Mouse (Mus musculus) embryonic facial prominence, embryonic 10.5 days (tissue): ENCODE results near the gene Lrrc46. TPM values are rescaled to one million over a fixed set of nuclear protein-coding genes. Genes with fewer than 3 reads are reported as not detected.

Experiments used
- DNase-seq: peaks from one replicate; pipeline ENCODE4 v3.0.0-alpha.2; 2017; ENCODE audit warnings: low spot score
- H3K27ac ChIP-seq: fragments of 300-500 bp; sonication (generic); replicated peaks from 2 replicates; pipeline ENCODE4 v1.5.1; 2016; ENCODE audit warnings: mild to moderate bottlenecking
- H3K27me3 ChIP-seq: fragments of 300-500 bp; sonication (generic); replicated peaks from 2 replicates; pipeline ENCODE4 v1.6.1; 2016; ENCODE audit warnings: low read depth, mild to moderate bottlenecking; ENCODE audit not compliant: poor library complexity, severe bottlenecking
- H3K36me3 ChIP-seq: fragments of 300-500 bp; sonication (generic); replicated peaks from 2 replicates; pipeline ENCODE4 v1.6.1; 2016; ENCODE audit warnings: mild to moderate bottlenecking, moderate library complexity
- H3K4me1 ChIP-seq: fragments of 300-500 bp; sonication (generic); 2 replicates; pipeline ENCODE4 v1.6.1; 2016
- H3K4me3 ChIP-seq: fragments of 300-500 bp; sonication (generic); 2 replicates; pipeline ENCODE4 v1.5.1; 2016; ENCODE audit warnings: mild to moderate bottlenecking, moderate library complexity
- H3K9me3 ChIP-seq: fragments of 300-500 bp; sonication (generic); 2 replicates; pipeline ENCODE4 v1.6.1; 2016; ENCODE audit warnings: mild to moderate bottlenecking
- WGBS: fragments of 180-500 bp; shearing (Covaris S2); methylation state at CpG from one replicate; pipeline ENCODE4 v1.1.7; 2016; 5-methylcytosine and 5-hydroxymethylcytosine counted together
- polyA plus RNA-seq: library from polyadenylated mRNA; unstranded; fragments of >200 nt; fragmentation: Nextera tagmentation; extraction: Ambion mirVana; gene quantifications from 2 replicates; pipeline ENCODE4 v1.2.1, GENCODE M21; 2016

Lrrc46 gene
- polyA plus RNA-seq, 1 experiment from 2014 or later = 1.2 TPM

DNA sequence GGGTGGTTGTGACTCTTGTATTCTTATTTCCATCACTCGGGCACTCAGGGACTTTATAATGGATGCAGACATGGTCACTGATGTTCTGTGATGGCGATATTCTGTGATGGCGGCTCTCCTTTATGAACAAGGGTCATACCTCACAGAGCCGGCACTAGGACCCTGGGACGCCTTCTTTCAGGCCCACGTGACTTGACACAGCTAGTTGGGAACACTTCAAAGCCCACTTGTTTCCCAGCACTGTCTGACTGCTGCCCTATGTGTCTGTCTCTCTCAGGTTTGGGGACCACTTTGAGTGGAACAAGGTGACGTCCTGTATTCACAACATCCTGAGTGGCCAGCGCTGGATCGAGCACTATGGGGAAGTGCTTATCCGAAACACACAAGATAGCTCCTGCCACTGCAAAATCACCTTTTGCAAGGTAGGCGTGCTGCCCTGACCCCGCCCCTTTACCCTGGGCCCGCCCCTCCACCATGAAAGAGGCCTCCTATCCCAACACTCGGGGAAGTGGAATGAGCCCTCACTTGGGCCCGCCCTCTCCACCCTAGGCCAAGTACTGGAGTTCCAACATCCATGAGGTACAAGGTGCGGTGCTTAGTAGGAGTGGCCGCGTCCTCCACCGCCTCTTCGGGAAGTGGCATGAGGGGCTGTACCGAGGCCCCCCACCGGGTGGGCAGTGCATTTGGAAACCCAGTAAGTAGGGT, 25.6 kb upstream of the Lrrc46 start:
- H3K9me3 ChIP-seq = no peaks in the 10 kb centered on the region
- peaks cover 15% of the 10 kb centered on the region for H3K4me1 ChIP-seq
- H3K27ac ChIP-seq = no peak overlapping the region
- H3K27me3 ChIP-seq = no peaks in the 10 kb centered on the region
- H3K36me3 ChIP-seq = peaks cover 44% of the 10 kb centered on the region
- peak; percentile 43 for DNase-seq
- WGBS = 45% methylated on average over 22 of the region's 22 CpGs
- 0 out of 2 replicates have a peak overlapping the region, but pooled peaks have one; percentile 25 for H3K4me3 ChIP-seq

DNA sequence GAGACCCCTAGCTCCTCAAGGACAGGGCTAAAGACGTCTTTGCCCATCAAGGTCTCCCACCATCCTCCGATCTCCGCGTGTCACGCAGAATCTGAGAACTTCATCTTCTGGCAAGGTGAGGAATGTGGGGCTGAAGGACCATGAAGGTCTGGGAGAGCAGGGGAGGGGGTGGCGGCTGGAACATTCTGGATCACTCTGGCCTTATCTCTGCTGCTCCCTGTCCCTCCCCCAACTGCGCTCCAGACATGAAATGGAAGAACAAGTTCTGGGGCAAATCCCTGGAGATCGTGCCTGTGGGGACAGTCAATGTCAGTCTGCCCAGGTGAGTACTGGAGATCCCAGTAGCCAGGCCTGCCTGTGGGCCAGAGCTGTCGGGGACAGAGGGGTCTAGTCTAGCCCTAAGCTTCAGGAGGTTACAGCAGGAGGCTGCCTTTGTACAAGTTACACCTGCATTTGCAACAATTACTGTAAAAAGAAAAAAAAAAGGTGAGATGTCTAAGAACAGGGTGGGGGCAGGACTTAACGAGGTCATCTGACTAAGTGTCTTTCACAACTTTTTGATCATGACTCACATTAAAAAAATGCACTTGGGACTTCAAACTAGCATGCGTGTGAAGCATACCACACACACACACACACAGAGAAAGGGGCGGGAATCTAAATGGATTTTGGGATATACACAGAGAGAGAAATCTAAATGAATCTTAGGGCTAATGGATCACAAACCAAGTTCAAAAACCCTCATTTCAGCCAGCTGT, 24.5 kb upstream of the Lrrc46 start:
- 88% methylated on average over 12 of the region's 12 CpGs for WGBS
- Histone ChIP-seq H3K27me3 (no peaks in the 10 kb centered on the region), H3K4me1 (peaks cover 15% of the 10 kb centered on the region), H3K27ac (no peak overlapping the region), H3K9me3 (no peaks in the 10 kb centered on the region), H3K36me3 (peaks cover 54% of the 10 kb centered on the region), H3K4me3 (no peak overlapping the region)
- no peak for DNase-seq

DNA sequence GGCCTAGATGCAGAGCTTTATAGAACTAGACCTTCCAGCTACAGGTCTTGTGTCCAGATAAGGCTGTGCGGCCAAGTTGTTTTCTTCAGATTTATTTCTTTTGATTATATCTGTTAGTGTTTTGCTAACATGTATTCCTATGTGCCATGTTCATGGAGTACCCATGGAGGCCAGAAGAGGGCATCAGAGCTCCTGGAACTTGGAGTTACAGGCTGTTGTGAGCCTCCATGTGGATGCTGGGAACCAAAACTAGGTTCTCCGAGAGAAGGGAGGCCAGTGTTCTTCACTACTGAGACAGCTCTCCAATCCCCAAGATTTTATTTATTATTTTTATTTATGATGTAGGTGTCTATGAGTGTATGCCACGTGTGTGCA, 22.7 kb upstream of the Lrrc46 start:
- H3K27ac ChIP-seq = peak overlapping the region; percentile 69
- H3K9me3 ChIP-seq = no peaks in the 10 kb centered on the region
- H3K27me3 ChIP-seq = no peaks in the 10 kb centered on the region
- WGBS = 91% methylated on average over 3 of the region's 3 CpGs
- no peak for DNase-seq
- peaks cover 72% of the 10 kb centered on the region for H3K36me3 ChIP-seq
- no peak overlapping the region for H3K4me3 ChIP-seq
- H3K4me1 ChIP-seq = peaks cover 15% of the 10 kb centered on the region

DNA sequence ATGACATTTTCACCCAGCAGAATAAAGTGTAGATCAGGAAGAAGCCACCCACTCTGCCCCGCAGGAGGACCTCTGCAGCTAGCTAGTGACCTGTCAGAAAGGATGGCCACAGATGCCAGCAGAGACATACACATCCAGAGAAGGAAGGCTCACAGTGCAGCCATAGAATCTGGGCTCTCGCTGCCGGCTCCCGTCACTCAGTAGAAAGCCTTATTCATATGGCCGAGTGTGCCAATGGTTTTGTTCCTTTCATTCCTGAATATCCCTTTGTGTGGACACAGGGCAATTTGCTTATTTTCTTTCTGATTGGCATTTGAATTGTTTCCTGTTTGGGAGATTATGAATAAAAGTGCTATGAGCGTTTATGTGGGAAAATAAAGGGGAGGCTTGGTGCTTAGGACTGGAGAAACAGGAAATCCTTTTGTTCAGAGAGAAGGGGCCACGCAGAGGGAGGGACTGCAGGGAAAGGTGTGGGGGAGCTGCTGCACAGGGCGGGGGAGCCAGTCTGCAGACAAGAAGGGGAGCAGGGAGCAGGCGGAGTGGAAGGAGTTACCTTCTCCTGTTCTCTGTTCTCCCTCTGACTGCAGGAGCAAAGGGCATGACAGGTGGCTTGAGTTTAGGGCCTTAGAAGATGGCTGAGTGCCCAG, 22.2 kb upstream of the Lrrc46 start:
- DNase-seq = no peak
- Histone ChIP-seq H3K27me3 (no peaks in the 10 kb centered on the region), H3K9me3 (no peaks in the 10 kb centered on the region), H3K36me3 (peaks cover 77% of the 10 kb centered on the region), H3K4me3 (no peak overlapping the region), H3K4me1 (peaks cover 17% of the 10 kb centered on the region), H3K27ac (peak overlapping the region; percentile 69)
- 45% methylated on average over 9 of the region's 9 CpGs for WGBS

DNA sequence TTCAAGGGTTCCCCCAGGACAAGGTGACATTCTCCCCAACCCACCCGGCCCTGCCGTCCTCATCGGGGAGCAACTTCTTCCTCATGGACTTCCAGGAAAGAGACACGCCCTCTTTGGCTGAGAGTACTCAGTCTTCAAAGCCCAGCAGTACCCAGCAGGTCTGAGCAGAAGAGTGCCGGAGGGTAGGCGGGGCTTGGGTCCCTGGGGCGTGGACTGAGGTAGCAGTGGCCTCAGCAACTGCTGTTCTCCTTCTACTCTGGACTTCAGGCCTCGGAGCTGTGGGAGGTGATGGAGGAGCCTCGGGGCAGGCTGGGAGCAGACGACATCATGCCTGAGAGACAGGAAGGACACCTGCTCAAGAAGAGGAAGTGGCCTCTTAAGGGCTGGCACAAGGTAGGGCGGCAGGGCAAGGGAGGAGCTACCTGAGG, 11.0 kb upstream of the Lrrc46 start:
- H3K36me3 ChIP-seq = peaks cover 64% of the 10 kb centered on the region

DNA sequence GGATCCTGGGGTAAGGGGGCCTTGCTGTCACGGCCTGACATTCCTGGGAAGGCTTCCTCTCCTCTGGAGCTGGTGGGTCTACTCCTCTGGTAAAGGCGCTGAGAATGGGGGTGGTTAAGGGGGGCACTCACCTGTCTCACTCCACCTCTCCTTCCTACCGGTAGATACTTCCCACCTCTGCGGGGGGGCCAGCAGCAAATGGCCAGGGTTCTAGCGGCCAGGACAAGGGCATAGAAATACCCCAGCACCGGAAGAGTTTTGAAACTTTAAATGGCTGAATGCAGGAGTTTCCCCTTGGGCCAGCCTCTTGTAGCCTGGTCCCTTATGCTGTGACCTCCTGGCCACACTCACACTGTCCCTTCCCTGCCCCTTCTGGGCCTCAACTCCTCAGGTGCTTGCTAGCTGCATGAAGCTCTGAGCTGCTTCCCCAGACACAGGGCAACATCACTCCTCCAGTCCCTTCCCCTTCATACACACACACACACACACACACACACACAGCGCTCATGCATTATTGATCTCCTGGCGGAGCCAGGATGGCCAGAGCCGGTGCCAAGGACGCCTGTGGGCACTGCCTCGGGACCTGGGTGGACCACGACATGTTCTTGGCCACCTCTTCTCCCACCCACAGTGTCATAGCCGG, 9.9 kb upstream of the Lrrc46 start:
- 31% methylated on average over 13 of the region's 13 CpGs for WGBS
- peak overlapping the region; percentile 71 for H3K27ac ChIP-seq
- H3K4me1 ChIP-seq = peaks cover 26% of the 10 kb centered on the region
- H3K27me3 ChIP-seq = no peaks in the 10 kb centered on the region
- H3K36me3 ChIP-seq = peaks cover 63% of the 10 kb centered on the region
- DNase-seq = no peak
- peak overlapping the region; percentile 80 for H3K4me3 ChIP-seq
- H3K9me3 ChIP-seq = no peaks in the 10 kb centered on the region

More for the DNA sequence above, 11.0 kb upstream of the Lrrc46 start:
- no peak overlapping the region for H3K27ac ChIP-seq
- H3K4me3 ChIP-seq = peak overlapping the region; percentile 80; the same call in 1 of the 2 replicates
- WGBS = 25% methylated on average over 11 of the region's 11 CpGs
- H3K9me3 ChIP-seq = no peaks in the 10 kb centered on the region
- DNase-seq = no peak
- peaks cover 26% of the 10 kb centered on the region for H3K4me1 ChIP-seq
- no peaks in the 10 kb centered on the region for H3K27me3 ChIP-seq

DNA sequence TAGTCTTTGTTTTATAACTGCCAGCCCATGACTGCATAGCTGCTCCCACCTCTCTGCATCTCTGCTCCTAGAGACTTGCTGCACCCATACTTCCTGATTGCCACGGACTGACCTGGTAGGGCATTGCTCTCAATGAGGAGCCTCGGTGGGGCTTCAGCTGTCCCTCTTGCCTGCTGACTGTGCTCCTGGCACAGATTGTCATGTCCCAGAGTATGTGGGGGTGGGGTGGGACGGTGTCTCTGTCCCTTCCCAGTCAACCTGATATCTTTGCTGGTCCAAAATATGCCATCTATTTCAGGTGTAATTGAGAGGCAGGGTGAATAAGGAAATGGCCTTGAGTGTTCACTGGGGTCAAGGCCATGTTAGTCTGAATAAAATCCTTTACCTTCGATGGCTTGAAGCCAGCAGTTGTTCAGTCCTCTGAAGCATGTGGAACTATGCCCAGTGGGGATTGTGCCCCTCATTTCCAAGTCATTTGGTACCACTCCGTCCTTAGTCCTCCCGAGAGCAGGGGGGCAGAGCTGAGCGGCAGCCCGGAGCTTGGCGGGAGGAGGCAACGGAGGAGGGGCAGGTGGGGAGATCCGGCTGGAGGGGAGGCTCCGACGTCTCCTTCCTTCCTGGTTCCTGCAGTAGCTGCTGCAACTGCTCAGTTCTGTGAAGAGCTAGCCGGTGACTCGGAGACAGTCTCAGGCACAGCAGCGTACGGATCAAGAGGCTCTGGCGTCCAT, 9.2 kb upstream of the Lrrc46 start, which contains the start of gene Osbpl7:
TSS of gene Osbpl7 (plus strand) at position 413 of the 728 bp plus-strand sequence.
- peaks cover 63% of the 10 kb centered on the region for H3K36me3 ChIP-seq
- peak within 1 kb of the TSS; percentile 71 for H3K27ac ChIP-seq
- 7% methylated on average over 18 of the region's 18 CpGs for WGBS

DNA sequence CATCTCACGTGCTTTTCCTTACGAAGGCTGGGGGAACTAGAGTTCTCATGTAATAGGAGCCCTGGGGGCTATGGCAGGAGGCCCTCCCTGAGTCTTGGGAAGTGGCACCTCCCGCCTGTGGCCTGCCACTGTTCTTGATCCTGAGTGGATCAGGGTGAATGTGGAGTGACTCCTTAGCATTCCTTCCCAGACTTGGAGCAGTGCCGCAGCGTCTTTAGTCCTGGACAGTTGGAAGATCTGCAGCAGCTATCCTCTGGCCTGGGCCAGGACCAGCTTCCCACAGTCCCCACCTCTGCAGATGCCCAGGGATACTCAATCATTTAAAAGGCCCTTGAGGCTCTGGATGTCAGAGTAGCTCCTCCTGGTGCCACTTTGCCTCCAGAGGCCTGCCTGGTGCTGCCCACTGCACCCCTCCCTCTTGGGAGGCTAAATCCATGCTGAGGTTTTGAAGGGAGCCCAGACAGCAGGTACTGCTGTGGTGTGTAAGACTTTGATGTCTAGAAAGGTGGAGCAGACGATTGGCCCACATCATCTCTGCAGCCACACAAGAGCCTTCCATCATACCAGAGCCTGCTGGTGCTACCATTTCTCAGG, 8.4 kb upstream of the Lrrc46 start:
- peaks cover 63% of the 10 kb centered on the region for H3K36me3 ChIP-seq
- 77% methylated on average over 6 of the region's 6 CpGs for WGBS
- H3K27me3 ChIP-seq = no peaks in the 10 kb centered on the region
- H3K4me3 ChIP-seq = no peak overlapping the region
- no peak for DNase-seq
- peaks cover 26% of the 10 kb centered on the region for H3K4me1 ChIP-seq
- no peaks in the 10 kb centered on the region for H3K9me3 ChIP-seq
- H3K27ac ChIP-seq = no peak overlapping the region

More for the DNA sequence above, 9.2 kb upstream of the Lrrc46 start, which contains the start of gene Osbpl7:
- peak within 1 kb of the TSS; percentile 80 for H3K4me3 ChIP-seq
- peak; percentile 80 for DNase-seq
- peaks cover 26% of the 10 kb centered on the region for H3K4me1 ChIP-seq
- no peaks in the 10 kb centered on the region for H3K9me3 ChIP-seq
- H3K27me3 ChIP-seq = no peaks in the 10 kb centered on the region

DNA sequence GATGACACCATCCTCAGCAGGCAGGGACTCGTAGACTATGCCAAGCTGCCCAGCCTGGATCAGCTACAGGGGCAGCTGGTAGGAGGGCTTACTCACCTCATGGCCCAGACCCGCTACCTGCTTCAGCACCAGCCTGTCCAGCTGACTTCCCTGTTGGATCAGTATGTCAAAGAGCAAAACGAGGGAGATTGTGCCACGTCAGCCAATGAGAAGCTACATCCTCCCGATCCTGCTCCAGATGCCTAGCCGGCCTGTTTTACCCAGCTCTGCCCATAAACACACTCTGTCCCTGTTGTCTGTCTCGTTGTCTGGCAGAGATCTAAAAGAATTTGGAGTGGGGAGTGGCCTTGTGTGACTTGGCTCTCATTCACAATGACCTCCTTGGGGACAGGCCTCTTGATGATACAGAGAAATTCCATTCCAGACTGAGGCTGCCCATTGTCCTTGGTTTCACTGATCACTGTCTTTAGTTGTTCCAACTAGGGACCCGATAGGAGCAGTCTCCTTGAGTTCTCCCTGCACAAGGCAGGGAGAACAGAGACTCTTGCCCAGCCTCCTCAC, 7.0 kb upstream of the Lrrc46 start:
- 85% methylated on average over 8 of the region's 8 CpGs for WGBS

DNA sequence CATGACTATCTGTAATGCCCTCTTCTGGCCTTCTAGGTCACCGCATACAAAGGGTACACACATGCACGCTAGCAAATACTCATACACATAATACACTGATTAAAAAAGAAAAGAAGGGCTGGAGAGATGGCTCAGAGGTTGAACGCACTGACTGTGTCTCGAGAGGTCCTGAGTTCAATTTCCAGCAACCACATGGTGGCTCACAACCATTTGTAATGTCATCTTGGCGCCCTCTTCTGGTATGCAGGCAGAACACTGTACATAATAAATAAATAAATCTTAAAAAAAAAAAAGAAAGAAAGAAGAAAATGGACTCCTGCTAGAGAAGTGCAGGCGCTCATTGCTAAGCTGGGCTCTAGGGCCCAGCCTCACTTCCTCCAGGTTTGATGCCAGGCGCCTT, 4.7 kb upstream of the Lrrc46 start:
- no peak for DNase-seq
- WGBS = 80% methylated on average over 7 of the region's 7 CpGs
- no peaks in the 10 kb centered on the region for H3K9me3 ChIP-seq
- H3K4me1 ChIP-seq = peaks cover 22% of the 10 kb centered on the region
- H3K27ac ChIP-seq = no peak overlapping the region
- peaks cover 59% of the 10 kb centered on the region for H3K36me3 ChIP-seq
- H3K4me3 ChIP-seq = no peak overlapping the region
- H3K27me3 ChIP-seq = no peaks in the 10 kb centered on the region

More for the DNA sequence above, 7.0 kb upstream of the Lrrc46 start:
- Histone ChIP-seq H3K9me3 (no peaks in the 10 kb centered on the region), H3K27ac (no peak overlapping the region), H3K4me1 (peaks cover 26% of the 10 kb centered on the region), H3K4me3 (no peak overlapping the region), H3K36me3 (peaks cover 65% of the 10 kb centered on the region), H3K27me3 (no peaks in the 10 kb centered on the region)
- no peak for DNase-seq

DNA sequence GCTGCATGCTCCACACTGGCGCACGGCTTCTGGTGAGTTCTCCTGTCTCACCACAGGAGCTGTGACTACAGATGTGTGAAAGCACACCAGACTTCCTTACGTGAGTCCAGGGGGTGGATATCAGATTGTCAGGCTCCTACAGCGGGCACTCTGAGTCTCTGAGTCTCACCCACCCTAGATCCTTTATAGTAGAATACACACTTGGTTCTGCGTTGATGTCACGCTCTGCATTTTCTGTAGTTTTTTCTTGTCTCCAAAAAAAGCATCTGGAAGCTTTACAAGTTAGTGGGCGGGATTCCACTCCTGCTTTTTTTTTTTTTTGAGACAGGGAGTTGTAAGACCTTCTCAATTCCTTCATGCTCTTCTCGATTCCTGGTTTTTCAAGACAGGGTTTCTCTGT, 3.7 kb upstream of the Lrrc46 start:
- Histone ChIP-seq H3K4me1 (peaks cover 16% of the 10 kb centered on the region), H3K4me3 (no peak overlapping the region), H3K27me3 (no peaks in the 10 kb centered on the region), H3K27ac (no peak overlapping the region), H3K36me3 (peaks cover 59% of the 10 kb centered on the region), H3K9me3 (no peaks in the 10 kb centered on the region)
- WGBS = 93% methylated on average over 8 of the region's 8 CpGs
- no peak for DNase-seq
